Mouse (Mus musculus): ENCODE measurements around the gene Tubb2a. TPM values are rescaled to one million over a fixed set of nuclear protein-coding genes. Genes with fewer than 3 reads are reported as not detected.

The Tubb2a gene
- 10 to 100 TPM; 30.1 to 37.2 TPM for total RNA-seq (2021)
- 74.7 and 93.5 TPM in 2 replicates for polyA plus RNA-seq (2012; rRNA removed)
- long read RNA-seq, transcript Tubb2a-201 (4 exons, 1,610 nt): major isoform, 82 of 86 reads
- long read RNA-seq, partial matches to known transcripts: 3 of 86 reads
- long read RNA-seq, other reads (novel, unspliced or antisense): 1 of 86 reads

DNA sequence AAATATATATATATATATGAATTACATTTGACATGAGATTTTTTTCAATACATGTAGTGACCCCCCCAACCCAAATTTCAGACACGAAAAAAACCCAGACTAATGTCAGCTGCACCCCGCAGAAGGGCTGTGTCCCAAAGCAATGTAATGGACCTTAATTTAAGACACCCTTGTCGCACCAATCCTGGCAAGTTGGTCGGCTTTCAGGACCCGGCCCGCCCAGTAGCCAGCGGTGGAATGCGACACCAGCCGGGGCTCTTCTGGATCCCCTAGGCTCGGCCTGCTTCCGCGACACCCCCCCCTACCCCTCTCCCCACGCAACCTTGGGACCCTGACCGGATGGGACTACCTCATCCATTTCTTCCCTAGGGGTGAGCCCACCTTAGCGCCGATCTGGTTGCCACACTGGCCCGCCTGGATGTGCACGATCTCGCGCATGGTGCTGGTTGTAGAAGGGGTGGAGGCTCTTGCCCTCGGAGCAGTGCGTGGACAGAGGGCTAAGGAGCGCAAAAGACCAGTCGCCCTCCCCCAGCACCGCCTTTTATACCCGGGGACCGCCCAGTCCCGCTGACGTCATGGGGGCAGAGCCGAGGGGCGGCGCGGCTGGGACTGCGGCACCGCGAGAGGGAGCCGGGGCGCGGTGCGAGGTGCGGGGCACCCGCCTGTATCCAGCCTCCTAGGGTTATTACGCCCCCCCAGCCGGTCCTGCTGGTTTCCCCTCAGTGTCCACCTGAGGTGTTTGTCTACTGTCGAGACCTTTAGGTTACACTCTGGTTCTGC, at the start of gene Tubb2a:
Tubb2a (minus strand) TSS at position 516 of the 780 bp plus-strand sequence.
- DNase-seq: peak; percentile 95

DNA sequence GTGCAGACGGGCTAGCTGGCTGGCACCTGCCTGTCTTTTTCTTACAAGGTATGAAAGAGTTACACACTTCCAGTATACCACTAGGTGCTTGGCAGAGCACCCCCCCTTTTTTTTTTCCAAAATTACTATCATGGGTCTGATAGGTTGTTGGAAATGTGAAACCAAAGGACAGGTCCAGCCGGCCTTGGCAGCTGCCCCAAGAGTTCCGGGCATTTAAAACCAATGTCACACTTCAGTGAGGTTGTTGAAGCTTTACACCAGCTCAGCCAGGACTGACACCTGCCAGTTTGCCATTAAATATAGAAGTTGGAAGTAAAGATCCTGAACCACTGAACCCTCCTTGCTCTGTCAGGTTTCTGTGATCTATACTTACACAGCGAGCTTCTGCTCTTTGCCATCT, 47.9 kb upstream of the Tubb2a start:
- DNase-seq: no peak

DNA sequence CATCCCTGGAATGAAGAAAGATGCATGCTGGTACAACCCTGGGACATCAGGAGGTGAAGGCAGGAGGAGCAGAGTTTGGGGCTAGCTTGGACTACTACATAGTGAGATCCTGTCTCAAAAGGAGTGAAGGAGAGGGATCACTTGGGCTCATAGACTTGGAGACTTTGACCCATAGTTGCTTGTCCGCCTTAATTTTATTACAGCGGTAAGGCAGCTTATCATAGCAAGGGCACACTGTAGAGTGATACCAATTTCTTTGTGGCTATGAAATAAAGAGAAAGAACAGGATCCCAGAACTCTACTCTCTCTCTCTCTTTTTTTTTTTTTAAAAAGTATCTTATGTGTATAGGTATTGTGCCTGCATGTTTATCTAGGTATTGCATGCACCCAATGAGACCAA, 42.7 kb upstream of the Tubb2a start:
- DNase-seq: no peak

DNA sequence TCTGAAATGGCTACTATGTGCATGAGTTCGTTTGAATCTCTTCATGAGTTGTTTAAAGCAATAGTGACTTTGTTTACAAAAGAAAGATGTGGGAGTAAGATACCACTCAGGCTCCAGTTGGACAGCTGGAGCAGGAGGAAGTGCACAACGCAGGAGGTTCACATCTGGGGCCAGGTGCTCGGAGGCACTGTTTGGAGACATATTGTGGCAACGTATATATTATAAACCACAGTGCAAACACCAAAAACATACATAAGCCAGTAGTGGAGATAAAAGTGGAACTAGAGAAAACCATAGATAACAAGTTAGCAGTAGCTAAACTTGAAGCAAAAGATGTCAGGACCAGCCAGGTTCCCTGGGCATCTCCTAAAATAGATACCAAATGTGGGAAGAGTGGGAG, 41.6 kb upstream of the Tubb2a start:
- DNase-seq: no peak

DNA sequence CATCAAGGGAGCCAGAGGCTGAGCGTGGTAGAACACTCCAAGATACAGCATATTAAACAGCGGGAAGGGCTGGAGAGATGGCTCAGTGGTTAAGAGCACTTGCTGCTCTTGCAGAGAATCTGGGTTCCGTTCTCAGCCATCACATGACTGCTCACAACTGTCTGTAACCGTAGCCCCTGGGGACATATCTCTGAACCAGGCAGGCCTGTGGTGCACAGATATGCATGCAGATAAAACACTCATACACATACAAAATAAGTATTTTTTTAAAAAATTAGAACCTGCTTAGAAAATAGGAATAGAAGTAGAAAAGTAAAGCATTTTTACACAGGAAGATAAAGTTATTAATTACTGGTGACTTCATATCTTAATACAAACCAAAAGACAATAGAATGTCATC, 41.0 kb upstream of the Tubb2a start:
- DNase-seq: no peak

DNA sequence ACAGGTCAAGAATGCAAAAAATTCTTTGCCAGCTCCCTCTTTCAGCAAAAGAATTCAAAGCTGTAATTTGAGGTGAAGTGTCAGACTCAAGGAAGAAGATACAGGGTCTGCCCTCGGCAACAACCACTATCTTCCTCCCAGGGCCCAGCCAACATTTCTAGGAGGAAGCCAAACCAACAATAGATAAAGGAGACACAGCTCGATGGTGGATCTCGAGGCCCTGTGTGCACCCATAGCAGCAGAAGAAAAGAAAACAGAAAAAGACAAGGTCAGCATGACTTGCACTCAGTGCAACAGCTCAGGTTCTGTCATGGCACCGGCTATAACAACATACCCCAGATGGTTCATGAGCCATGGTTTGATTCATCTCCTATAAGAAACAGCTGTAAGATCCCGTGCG, 38.7 kb upstream of the Tubb2a start:
- DNase-seq: no peak

GRCm38 (mm10) chr13:34114654-34115053, 36.8 kb upstream of the Tubb2a start:
- DNase-seq: no peak

GRCm38 (mm10) chr13:34113086-34113485, 35.3 kb upstream of the Tubb2a start:
- DNase-seq: peak; percentile 14

GRCm38 (mm10) chr13:34112369-34113081, 34.7 kb upstream of the Tubb2a start:
- DNase-seq: peak; percentile 86

DNA sequence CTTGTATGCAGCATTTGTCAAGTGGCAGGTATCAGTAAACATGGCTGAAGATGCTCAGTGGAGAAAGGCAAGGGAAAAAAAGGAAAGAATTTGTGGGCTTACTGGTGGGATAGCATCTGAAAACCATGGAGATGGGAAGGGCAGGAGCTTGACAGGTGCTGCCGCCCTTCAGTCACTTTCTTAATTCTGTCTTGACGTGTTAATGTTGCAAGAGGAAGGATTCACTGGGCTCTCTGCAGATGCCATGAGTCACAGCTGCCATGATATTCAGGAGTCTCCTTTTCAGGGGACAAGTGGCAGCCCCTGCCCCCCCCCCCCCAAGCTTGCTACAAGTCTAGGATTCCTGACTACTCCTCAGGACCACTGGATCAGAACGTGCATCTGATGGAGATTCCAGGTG, 34.1 kb upstream of the Tubb2a start:
- DNase-seq: no peak

GRCm38 (mm10) chr13:34111019-34111418, 33.2 kb upstream of the Tubb2a start:
- DNase-seq: no peak

DNA sequence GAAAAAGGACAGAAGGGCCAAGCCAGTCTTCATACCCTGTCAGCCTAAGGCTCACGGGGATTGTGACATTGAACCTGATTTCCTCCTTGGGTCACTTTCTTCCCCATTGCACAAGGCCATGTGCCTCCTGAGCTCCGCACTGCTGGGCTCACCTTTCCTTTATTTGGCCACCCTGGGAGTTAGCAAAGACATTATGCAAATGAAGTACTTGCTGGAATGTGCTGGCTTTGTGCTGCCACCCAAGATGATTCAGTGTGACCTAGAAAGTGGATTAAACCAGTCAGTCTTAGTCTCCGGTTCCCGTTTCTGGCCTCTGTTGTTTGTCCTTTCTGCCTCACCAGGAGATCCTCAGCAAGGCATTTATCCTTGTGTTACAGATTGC, 31.9 kb upstream of the Tubb2a start:
- DNase-seq: peak; percentile 52

GRCm38 (mm10) chr13:34109035-34109676, 31.3 kb upstream of the Tubb2a start:
- DNase-seq: no peak

DNA sequence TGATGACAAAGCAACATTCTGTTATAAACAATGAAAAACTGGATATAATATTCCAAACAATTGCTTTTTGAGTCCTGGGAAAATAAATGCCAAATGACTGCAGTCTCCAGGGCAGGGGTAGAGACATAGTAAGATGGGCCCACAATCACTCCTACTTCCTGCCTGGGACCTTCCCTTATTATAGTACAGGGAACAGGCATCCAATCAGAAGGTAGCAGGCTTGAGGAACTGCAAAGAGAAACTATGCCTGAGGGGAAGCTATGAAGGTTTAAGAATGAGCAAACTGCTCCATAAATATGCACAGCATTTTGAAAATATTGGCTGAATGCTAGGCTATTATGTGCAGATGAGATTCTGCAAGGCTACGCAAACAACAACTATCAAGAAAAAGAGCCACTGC, 29.2 kb upstream of the Tubb2a start:
- no peak for DNase-seq

DNA sequence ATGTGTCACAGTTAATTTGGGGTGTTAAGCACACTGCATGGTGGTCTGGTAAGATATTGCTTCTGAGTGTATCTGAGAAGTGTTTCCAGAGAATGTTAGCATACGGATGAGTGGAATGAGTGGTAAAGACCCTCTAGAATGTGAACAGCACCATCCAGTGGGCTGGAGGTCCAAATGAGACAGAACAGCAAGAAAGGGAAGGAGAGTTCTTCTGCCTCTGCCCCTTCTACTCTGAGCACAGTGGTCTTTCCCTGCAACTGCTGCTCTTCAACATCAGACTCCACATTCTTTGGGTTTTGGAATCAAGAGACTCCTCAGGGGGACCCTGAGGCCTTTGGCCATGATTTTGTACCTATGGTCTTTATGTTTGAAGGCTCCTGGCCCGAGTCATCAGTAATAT, 28.4 kb upstream of the Tubb2a start:
- DNase-seq: no peak

DNA sequence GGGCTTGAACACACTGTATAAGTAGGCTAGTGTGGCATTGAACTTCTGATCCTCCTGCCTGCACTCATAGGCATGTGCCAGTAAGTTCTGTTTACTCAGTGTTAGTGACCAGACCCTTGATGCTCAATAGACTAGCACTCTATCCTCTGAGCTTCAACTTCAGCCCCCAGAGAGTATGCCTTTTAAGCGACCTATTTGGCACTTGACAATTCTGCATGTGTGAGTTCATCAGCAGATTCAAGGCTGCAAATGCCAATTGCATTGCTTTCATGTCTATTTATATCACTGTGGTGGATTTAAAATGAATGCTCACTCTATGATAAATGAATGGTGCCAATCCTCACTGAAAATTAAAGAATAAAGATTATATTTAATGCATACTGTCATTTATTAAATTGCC, 27.6 kb upstream of the Tubb2a start:
- no peak for DNase-seq

GRCm38 (mm10) chr13:34101908-34102307, 24.1 kb upstream of the Tubb2a start:
- DNase-seq: no peak

- DNase-seq: no peak
Measured at GRCm38 (mm10) chr13:34101247-34101646, 23.4 kb upstream of the Tubb2a start.

DNA sequence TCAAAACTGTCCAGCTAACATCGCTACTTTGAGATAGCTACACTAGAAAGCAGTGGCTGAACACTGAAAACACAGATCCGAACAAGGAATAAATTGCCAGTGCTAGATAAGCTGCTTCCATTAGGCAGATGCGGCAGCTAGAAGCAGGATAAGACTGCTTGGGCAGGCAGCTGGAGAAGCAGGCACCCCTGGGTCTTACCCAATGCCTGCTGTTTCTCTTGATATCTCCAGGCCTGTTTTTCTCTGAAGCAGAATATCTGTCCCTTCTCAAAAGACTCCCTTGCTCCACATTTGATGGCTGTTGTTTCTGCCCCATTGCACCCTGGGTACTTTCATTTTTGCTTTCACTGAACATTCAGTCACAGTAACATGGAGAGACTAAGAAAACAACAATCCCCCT, 22.9 kb upstream of the Tubb2a start:
- DNase-seq: no peak

DNA sequence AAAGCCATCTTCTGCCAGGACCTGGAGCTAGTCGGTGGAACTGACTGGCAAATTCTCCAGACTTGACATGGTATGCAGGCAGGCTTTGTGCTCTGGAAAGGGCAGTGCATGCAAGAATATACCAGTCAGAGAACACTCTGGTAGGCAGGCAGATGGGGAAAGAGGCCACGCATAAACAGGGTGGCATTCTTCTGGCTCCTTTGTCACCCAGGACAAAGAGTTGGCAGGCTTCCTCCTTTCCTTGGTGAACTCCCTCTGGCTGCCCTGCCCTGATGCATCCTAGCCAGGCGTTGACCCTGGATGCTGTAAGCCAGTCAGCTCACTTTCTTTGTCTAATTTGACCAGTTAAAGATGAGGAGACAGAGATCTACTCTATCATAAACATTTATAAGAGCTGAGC, 19.3 kb upstream of the Tubb2a start:
- no peak for DNase-seq

DNA sequence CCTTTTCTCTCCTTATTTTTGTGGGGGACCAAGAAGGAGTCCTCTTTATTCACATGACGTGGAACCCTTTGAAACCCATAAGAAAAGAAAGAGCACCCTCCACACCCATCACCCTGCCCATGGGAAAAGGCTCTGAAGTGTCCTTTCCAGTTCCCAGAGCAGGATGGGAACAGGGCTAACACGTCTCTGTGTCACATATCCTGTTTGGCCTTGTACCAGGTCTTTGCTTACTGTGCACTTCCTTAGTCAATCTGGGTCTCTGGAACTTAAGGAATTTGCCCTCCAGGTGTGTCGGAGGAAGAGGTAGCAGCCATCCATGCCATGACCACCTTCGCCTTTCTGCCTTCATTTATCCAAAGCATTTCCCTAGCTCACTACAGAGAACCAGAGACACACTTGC, 18.6 kb upstream of the Tubb2a start:
- no peak for DNase-seq

DNA sequence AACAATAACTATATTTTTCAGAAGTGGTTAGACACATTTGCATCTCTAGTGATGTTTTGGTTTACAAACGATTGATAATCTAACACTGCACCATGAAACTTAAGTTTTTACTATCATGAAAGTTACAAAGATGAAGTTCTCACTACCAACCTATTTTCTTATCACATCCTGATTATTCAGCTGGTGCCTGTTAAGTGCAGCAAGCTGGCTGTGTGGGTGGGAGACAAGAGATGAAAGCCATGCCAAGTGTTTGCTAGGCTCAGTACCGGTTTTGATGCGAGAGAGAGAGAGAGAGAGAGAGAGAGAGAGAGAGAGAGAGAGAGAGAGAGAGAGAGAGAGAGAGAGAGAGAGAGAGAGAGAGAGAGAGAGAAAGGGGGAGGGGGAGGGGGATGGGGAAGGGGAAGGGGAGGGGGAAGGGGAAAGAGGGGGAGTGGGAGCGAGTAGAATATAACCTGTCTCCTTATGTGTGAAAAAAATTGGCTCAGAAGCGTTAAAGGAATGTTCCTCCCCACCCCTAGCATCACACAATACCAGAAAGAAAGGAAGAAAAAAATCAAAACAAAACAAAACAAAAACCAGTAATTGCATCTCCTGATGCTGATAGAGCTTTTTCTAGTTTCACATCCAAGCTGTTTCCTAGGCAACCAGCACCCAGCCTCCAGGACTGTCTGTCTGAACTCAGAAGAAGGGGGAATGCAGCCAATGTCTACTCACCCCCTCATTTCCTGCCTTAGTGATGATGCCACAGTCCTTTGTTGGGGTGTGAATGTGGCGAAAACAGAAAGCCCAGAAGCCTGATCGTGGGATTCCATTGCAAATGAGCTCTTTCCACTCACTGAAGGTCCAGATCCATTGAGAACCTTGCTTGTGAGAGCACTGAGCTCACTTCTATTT, 18.0 kb upstream of the Tubb2a start:
- no peak for DNase-seq

Measured in adrenal gland, adult 2 months (tissue).